Mouse (Mus musculus) CH12.LX (cell line): ENCODE data around the gene Cyp8b1. TPM values are rescaled to one million over a fixed set of nuclear protein-coding genes. Genes with fewer than 3 reads are reported as not detected.

Experiments used
- DNase-seq: peaks from one replicate; pipeline ENCODE4 v3.0.0-alpha.2; 2013; ENCODE audit errors: extremely low read depth
- H3K27ac ChIP-seq: 2 replicates; pipeline ENCODE4 v1.5.1; 2012; ENCODE audit warnings: low read depth, mild to moderate bottlenecking, control low read depth, moderate library complexity; ENCODE audit not compliant: insufficient read depth
- H3K27me3 ChIP-seq: replicated peaks from 2 replicates; pipeline ENCODE3; 2012; ENCODE audit warnings: inconsistent platforms
- H3K36me3 ChIP-seq, 2 experiments: replicated peaks in 1 of 2; 2 replicates each; pipeline versions ENCODE3 to v1.6.1; 2012; ENCODE audit warnings: inconsistent platforms in 1 of 2, low read length in 1 of 2, mild to moderate bottlenecking in 1 of 2, mixed read lengths in 1 of 2, moderate library complexity in 1 of 2; ENCODE audit not compliant: control insufficient read depth in 1 of 2, insufficient read depth in 1 of 2
- H3K4me1 ChIP-seq, 2 experiments: 2 replicates each; pipeline ENCODE4 v1.6.1; 2012; ENCODE audit warnings: inconsistent platforms in 1 of 2, moderate library complexity in 1 of 2; ENCODE audit not compliant: insufficient read depth in 2 of 2, control insufficient read depth in 1 of 2
- H3K4me2 ChIP-seq: 2 replicates; pipeline ENCODE4 v1.6.1; 2012; ENCODE audit warnings: low read depth, mild to moderate bottlenecking, control low read depth; ENCODE audit not compliant: poor library complexity, insufficient read depth, severe bottlenecking
- H3K4me3 ChIP-seq, 3 experiments: fragments of 150-350 bp in 1 of 3; sonication (generic) in 1 of 3; replicated peaks in 1 of 3; 2 replicates each; pipeline versions ENCODE3 to v1.5.1; 2011 to 2012; ENCODE audit warnings: low read depth in 2 of 3, low read length in 2 of 3, mild to moderate bottlenecking in 2 of 3, moderate library complexity in 2 of 3, control low read depth in 1 of 3, improper control_type of control experiment in 1 of 3, inconsistent platforms in 1 of 3, mixed read lengths in 1 of 3; ENCODE audit not compliant: poor library complexity in 1 of 3
- H3K79me2 ChIP-seq: replicated peaks from 2 replicates; pipeline ENCODE4 v1.6.1; 2012; ENCODE audit warnings: mild to moderate bottlenecking, moderate library complexity; ENCODE audit not compliant: control insufficient read depth, poor library complexity, insufficient read depth, severe bottlenecking; ENCODE audit errors: extremely low read depth
- H3K9ac ChIP-seq: 2 replicates; pipeline ENCODE4 v1.6.1; 2012; ENCODE audit warnings: low read depth, mild to moderate bottlenecking, control low read depth, moderate library complexity; ENCODE audit not compliant: insufficient read depth
- H3K9me3 ChIP-seq: replicated peaks from 2 replicates; pipeline ENCODE3; 2012; ENCODE audit warnings: low read length, inconsistent platforms, mixed read lengths
- CHD1 ChIP-seq: IDR thresholded peaks from 2 replicates; pipeline ENCODE4 v1.6.1; 2012; ENCODE audit warnings: low read depth, low read length, improper control_type of control experiment, inconsistent platforms
- CHD2 ChIP-seq: IDR thresholded peaks from 2 replicates; pipeline ENCODE4 v1.6.1; 2011; ENCODE audit warnings: low read length, improper control_type of control experiment
- ELF1 ChIP-seq: IDR thresholded peaks from 2 replicates; pipeline ENCODE4 v1.6.1; 2014; ENCODE audit warnings: low read depth, mild to moderate bottlenecking, inconsistent platforms, low read length, improper control_type of control experiment
- EP300 ChIP-seq: IDR thresholded peaks from 2 replicates; pipeline ENCODE4 v1.6.1; 2011; ENCODE audit warnings: low read length, improper control_type of control experiment
- ETS1 ChIP-seq: conservative IDR thresholded peaks from 2 replicates; pipeline ENCODE4 v1.6.1; 2012; ENCODE audit warnings: low read depth, mild to moderate bottlenecking, inconsistent platforms, low read length, improper control_type of control experiment, moderate library complexity
- GABPA ChIP-seq: IDR thresholded peaks from 2 replicates; pipeline ENCODE4 v1.6.1; 2012; ENCODE audit warnings: low read depth, low read length, improper control_type of control experiment, inconsistent platforms; ENCODE audit not compliant: insufficient replicate concordance
- HCFC1 ChIP-seq: IDR thresholded peaks from 2 replicates; pipeline ENCODE4 v1.6.1; 2012; ENCODE audit warnings: low read depth, mild to moderate bottlenecking, inconsistent platforms, low read length, improper control_type of control experiment
- IRF4 ChIP-seq: IDR thresholded peaks from 2 replicates; pipeline ENCODE4 v1.6.1; 2014; ENCODE audit warnings: low read depth, mild to moderate bottlenecking, inconsistent platforms, low read length, improper control_type of control experiment
- KAT2A ChIP-seq: IDR thresholded peaks from 2 replicates; pipeline ENCODE4 v1.6.1; 2012; ENCODE audit warnings: low read length, improper control_type of control experiment, inconsistent platforms; ENCODE audit not compliant: insufficient replicate concordance
- MAZ ChIP-seq: IDR thresholded peaks from 2 replicates; pipeline ENCODE4 v1.6.1; 2012; ENCODE audit warnings: low read depth, mild to moderate bottlenecking, inconsistent platforms, low read length, improper control_type of control experiment, moderate library complexity
- MEF2A ChIP-seq: IDR thresholded peaks from 2 replicates; pipeline ENCODE4 v1.6.1; 2014; ENCODE audit warnings: low read depth, mild to moderate bottlenecking, inconsistent platforms, low read length, improper control_type of control experiment, borderline replicate concordance
- MYC ChIP-seq: IDR thresholded peaks from 2 replicates; pipeline ENCODE4 v1.6.1; 2011; ENCODE audit warnings: low read depth, mild to moderate bottlenecking, improper control_type of control experiment, low read length
- NRF1 ChIP-seq: IDR thresholded peaks from 2 replicates; pipeline ENCODE4 v1.6.1; 2014; ENCODE audit warnings: low read depth, mild to moderate bottlenecking, inconsistent platforms, low read length, improper control_type of control experiment, moderate library complexity
- PAX5 ChIP-seq: IDR thresholded peaks from 2 replicates; pipeline ENCODE4 v1.6.1; 2012; ENCODE audit warnings: low read length, inconsistent platforms, mixed read lengths
- POLR2A ChIP-seq: IDR thresholded peaks from 2 replicates; pipeline ENCODE4 v1.6.1; 2011; ENCODE audit warnings: low read depth, mild to moderate bottlenecking, improper control_type of control experiment, low read length
- RCOR1 ChIP-seq: conservative IDR thresholded peaks from 2 replicates; pipeline ENCODE4 v1.6.1; 2012; ENCODE audit warnings: low read depth, mild to moderate bottlenecking, inconsistent platforms, low read length, improper control_type of control experiment
- SMC3 ChIP-seq: IDR thresholded peaks from 2 replicates; pipeline ENCODE4 v1.6.1; 2011; ENCODE audit warnings: low read depth, low read length, improper control_type of control experiment
- TCF12 ChIP-seq: IDR thresholded peaks from 2 replicates; pipeline ENCODE4 v1.6.1; 2014; ENCODE audit warnings: low read depth, mild to moderate bottlenecking, inconsistent platforms, low read length, improper control_type of control experiment
- UBTF ChIP-seq: IDR thresholded peaks from 2 replicates; pipeline ENCODE4 v1.6.1; 2012; ENCODE audit warnings: low read depth, mild to moderate bottlenecking, inconsistent platforms, low read length, improper control_type of control experiment, moderate library complexity
- USF1 ChIP-seq: IDR thresholded peaks from 2 replicates; pipeline ENCODE4 v1.6.1; 2014; ENCODE audit warnings: low read depth, mild to moderate bottlenecking, inconsistent platforms, low read length, improper control_type of control experiment
- USF2 ChIP-seq: conservative IDR thresholded peaks from 2 replicates; pipeline ENCODE4 v1.6.1; 2011; ENCODE audit warnings: low read depth, low read length, improper control_type of control experiment
- ZC3H11A ChIP-seq: IDR thresholded peaks from 2 replicates; pipeline ENCODE4 v1.6.1; 2012; ENCODE audit warnings: low read depth, mild to moderate bottlenecking, inconsistent platforms, low read length, improper control_type of control experiment
- ZMIZ1 ChIP-seq: IDR thresholded peaks from 2 replicates; pipeline ENCODE4 v1.6.1; 2012; ENCODE audit warnings: low read depth, mild to moderate bottlenecking, inconsistent platforms, low read length, improper control_type of control experiment
- ZNF384 ChIP-seq: IDR thresholded peaks from 2 replicates; pipeline ENCODE4 v1.6.1; 2012; ENCODE audit warnings: low read depth, low read length, improper control_type of control experiment, inconsistent platforms
- dilution Hi-C: fragments of 300-500 bp; cut with MboI; formaldehyde crosslinking; loops from 2 replicates; pipeline ENCODE4 v1.14.3; 2020; ENCODE audit warnings: low sequenced_read_pairs; ENCODE audit not compliant: extremely low pct_unique_long_range_greater_than_20kb, extremely low pct_ligation_motif_present
- in situ Hi-C: fragments of 300-500 bp; cut with MboI; formaldehyde crosslinking; loops from 3 replicates; pipeline ENCODE4 v1.14.3; 2019; ENCODE audit warnings: low sequenced_read_pairs, low pct_ligation_motif_present, low pct_unique_long_range_greater_than_20kb, mixed read lengths
- polyA plus RNA-seq: library from polyadenylated mRNA; unstranded; fragments of >175 nt; gene quantifications from 2 replicates; pipeline ENCODE4 v1.2.1, GENCODE M21; 2012; ENCODE audit warnings: low read depth; ENCODE audit not compliant: insufficient read length
- total RNA-seq, 2 experiments: library from RNA; depleted of rRNA; stranded (reverse); fragments of 300-350 nt in 1 of 2; fragments of >200 nt in 1 of 2; gene quantifications; 2 replicates each; pipeline ENCODE4 v1.2.3; 2012 to 2014

Gene Cyp8b1
- total and polyA plus RNA-seq, 3 experiments = 0.27 TPM; not detected in 2

DNA sequence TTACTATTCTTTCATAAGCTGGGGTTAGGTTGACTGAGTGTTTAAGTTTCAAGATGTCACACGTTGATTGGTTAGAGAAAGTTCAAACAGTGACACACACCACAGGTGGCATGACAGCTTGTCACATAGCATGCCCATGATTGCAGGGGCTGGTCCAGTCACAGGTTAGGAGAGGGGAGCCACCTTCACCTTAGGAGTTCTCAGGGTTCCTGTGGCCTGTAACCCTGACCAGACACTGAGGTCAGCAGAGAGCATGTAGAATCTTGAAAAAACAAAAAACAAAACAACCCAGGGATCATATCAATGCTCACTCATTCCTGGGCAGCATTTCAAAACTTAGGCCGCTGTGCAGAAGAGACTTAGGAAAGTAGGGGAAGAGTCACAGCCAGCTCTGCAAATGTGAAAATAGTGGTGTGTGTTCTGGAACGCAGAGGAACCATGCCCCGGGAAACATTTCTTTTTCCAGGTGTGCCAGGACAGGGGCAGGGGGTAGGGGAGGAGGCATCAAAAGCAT is 26.1 kb downstream of the Cyp8b1 start:
- Histone ChIP-seq H3K9ac (no peak overlapping the region), H3K4me1 (peaks cover 6 to 17% of the 10 kb centered on the region in 2 experiments), H3K27me3 (no peaks in the 10 kb centered on the region), H3K27ac (no peak overlapping the region), H3K79me2 (no peaks in the 10 kb centered on the region), H3K4me2 (no peak overlapping the region), H3K9me3 (peaks cover 2% of the 10 kb centered on the region), H3K36me3 (peaks cover 0 to 6% of the 10 kb centered on the region in 2 experiments), H3K4me3 (no peak overlapping the region)
- DNase-seq = no peak
- dilution Hi-C loops = no loop called here
- in situ Hi-C loops = no loop called here
- TF ChIP-seq USF2 = no peak
- TF ChIP-seq ETS1 = no peak
- no peak for TF ChIP-seq SMC3
- TF ChIP-seq NRF1 = no peak
- TF ChIP-seq UBTF = no peak
- no peak for TF ChIP-seq PAX5
- TF ChIP-seq EP300 = no peak
- TF ChIP-seq HCFC1 = no peak
- TF ChIP-seq USF1 = no peak
- TF ChIP-seq CHD2 = no peak
- no peak for TF ChIP-seq IRF4
- no peak for TF ChIP-seq RCOR1
- TF ChIP-seq ZMIZ1 = no peak
- no peak for TF ChIP-seq MEF2A
- TF ChIP-seq GABPA = no peak
- TF ChIP-seq ELF1 = no peak
- TF ChIP-seq TCF12 = no peak
- TF ChIP-seq KAT2A = no peak

DNA sequence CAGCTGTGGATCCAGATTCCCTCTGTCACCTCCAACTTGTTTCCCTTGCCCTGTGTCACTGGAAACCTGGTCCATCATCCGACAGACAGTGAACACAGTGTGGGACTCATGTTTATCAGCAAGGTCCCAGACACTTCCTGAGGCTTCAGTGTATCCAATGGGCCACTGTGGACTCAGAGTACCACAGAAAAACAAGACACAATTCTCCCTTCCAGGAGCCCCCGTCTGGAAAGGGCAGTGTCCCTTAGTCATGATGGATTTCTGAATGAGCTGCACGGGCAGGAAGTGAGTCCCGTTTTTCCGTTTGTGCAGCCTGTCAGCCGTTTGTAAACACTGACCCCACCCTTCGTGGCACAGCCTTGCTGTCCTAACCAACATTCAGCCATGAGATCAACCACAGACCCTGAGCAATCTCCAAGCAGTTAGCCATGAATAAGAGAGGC is 34.1 kb downstream of the Cyp8b1 start:
- no peak for DNase-seq

More for the DNA sequence above, 34.1 kb downstream of the Cyp8b1 start:
- H3K9me3 ChIP-seq = no peaks in the 10 kb centered on the region
- H3K4me3 ChIP-seq = no peak overlapping the region
- H3K36me3 ChIP-seq = no peaks in the 10 kb centered on the region
- in situ Hi-C loops (no loop called here), dilution Hi-C loops (no loop called here)
- H3K27ac ChIP-seq = no peak overlapping the region
- H3K4me1 ChIP-seq = peaks cover 0 to 8% of the 10 kb centered on the region in 2 experiments; a peak in 1 of 4 replicates
- H3K9ac ChIP-seq = no peak overlapping the region
- no peaks in the 10 kb centered on the region for H3K79me2 ChIP-seq
- H3K27me3 ChIP-seq = peaks cover 2% of the 10 kb centered on the region
- no peak overlapping the region for H3K4me2 ChIP-seq
- TF ChIP-seq MAZ (no peak), POLR2A (no peak), CHD1 (no peak), ZNF384 (no peak), USF2 (no peak), EP300 (no peak), MYC (no peak), CHD2 (no peak), HCFC1 (no peak), IRF4 (no peak), USF1 (no peak), ZC3H11A (no peak)
- TF ChIP-seq, all 38 proteins: peak for 0
